Mouse (Mus musculus) spleen, adult 2 months (tissue): ENCODE data around the gene Map3k10.

Experiments used
- CTCF ChIP-seq: fragments of 200-500 bp; IDR thresholded peaks from 2 replicates; pipeline ENCODE4 v1.5.1; 2011; ENCODE audit warnings: mild to moderate bottlenecking, inconsistent platforms; ENCODE audit not compliant: insufficient read depth, insufficient read length, insufficient replicate concordance; ENCODE audit errors: extremely low read depth
- POLR2A ChIP-seq: fragments of 200-500 bp; IDR thresholded peaks from 2 replicates; pipeline ENCODE4 v1.6.1; 2011; ENCODE audit warnings: low read depth, low read length, inconsistent platforms

- TF ChIP-seq POLR2A (no peak), CTCF (no peak)
Observed at GRCm38 (mm10) chr7:27696711-27697110, 22.3 kb upstream of the Map3k10 start.
